Mouse (Mus musculus) embryonic facial prominence, embryonic 10.5 days (tissue): ENCODE measurements around the gene Poc1b. TPM values are rescaled to one million over a fixed set of nuclear protein-coding genes. Genes with fewer than 3 reads are reported as not detected.
A peak's percentile ranks its signal among the peaks of the same experiment; 100 is the strongest.

Source experiments
- DNase-seq: peaks from one replicate; pipeline ENCODE4 v3.0.0-alpha.2; 2017; ENCODE audit warnings: low spot score
- H3K27ac ChIP-seq: fragments of 300-500 bp; sonication (generic); replicated peaks from 2 replicates; pipeline ENCODE4 v1.5.1; 2016; ENCODE audit warnings: mild to moderate bottlenecking
- H3K27me3 ChIP-seq: fragments of 300-500 bp; sonication (generic); replicated peaks from 2 replicates; pipeline ENCODE4 v1.6.1; 2016; ENCODE audit warnings: low read depth, mild to moderate bottlenecking; ENCODE audit not compliant: poor library complexity, severe bottlenecking
- H3K36me3 ChIP-seq: fragments of 300-500 bp; sonication (generic); replicated peaks from 2 replicates; pipeline ENCODE4 v1.6.1; 2016; ENCODE audit warnings: mild to moderate bottlenecking, moderate library complexity
- H3K4me1 ChIP-seq: fragments of 300-500 bp; sonication (generic); 2 replicates; pipeline ENCODE4 v1.6.1; 2016
- H3K4me3 ChIP-seq: fragments of 300-500 bp; sonication (generic); 2 replicates; pipeline ENCODE4 v1.5.1; 2016; ENCODE audit warnings: mild to moderate bottlenecking, moderate library complexity
- H3K9me3 ChIP-seq: fragments of 300-500 bp; sonication (generic); 2 replicates; pipeline ENCODE4 v1.6.1; 2016; ENCODE audit warnings: mild to moderate bottlenecking
- WGBS: fragments of 180-500 bp; shearing (Covaris S2); methylation state at CpG from one replicate; pipeline ENCODE4 v1.1.7; 2016; 5-methylcytosine and 5-hydroxymethylcytosine counted together
- polyA plus RNA-seq: library from polyadenylated mRNA; unstranded; fragments of >200 nt; fragmentation: Nextera tagmentation; extraction: Ambion mirVana; gene quantifications from 2 replicates; pipeline ENCODE4 v1.2.1, GENCODE M21; 2016

Poc1b gene
- polyA plus RNA-seq, 1 experiment from 2014 or later, result 32.6 TPM

DNA sequence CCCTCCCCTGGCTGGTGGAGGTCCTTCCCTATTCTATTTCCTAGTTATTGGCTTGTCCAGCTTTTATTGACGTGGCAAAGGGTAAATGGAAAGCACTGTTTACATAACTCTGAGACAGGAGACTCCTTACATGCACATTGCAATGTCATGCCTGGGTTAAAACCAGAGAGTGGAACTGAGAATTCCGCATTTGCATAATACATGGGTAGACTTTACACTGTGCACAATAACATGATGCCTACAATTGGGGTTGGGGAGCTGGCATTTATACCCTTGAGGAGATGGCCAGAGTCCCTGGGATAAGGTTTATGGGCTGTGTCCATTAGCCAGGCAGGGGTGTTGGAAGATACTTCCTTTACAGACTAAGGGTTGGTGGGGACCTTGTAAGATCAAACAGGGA lies 13.5 kb upstream of the Poc1b start:
- no peaks in the 10 kb centered on the region for H3K36me3 ChIP-seq
- WGBS, result 78% methylated on average over 2 of the region's 2 CpGs
- H3K9me3 ChIP-seq, result no peaks in the 10 kb centered on the region
- H3K4me3 ChIP-seq, result no peak overlapping the region
- no peak for DNase-seq
- no peak overlapping the region for H3K27ac ChIP-seq
- H3K27me3 ChIP-seq, result no peaks in the 10 kb centered on the region
- peaks cover 11% of the 10 kb centered on the region for H3K4me1 ChIP-seq

DNA sequence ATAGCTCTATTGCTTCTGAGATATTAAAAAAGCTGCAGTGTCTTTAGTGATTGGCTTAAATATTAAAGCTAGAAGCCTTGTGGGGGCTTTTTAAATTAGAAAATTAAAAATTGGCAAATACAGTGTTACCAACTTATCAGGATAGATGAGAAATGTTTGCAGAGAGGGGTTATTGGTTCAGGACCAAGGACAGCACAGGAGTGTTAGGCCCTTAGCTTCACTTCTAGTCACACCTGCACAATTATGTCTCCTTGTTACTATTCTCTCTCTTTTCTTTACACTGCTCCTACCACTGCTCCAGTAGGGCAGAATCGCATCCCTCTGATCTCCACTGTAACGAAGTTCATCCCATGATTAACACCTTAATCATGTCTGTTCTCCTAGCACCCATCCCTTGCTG lies 11.7 kb upstream of the Poc1b start:
- Histone ChIP-seq H3K4me3 (no peak overlapping the region), H3K27me3 (no peaks in the 10 kb centered on the region), H3K36me3 (no peaks in the 10 kb centered on the region), H3K9me3 (no peaks in the 10 kb centered on the region), H3K4me1 (peaks cover 11% of the 10 kb centered on the region), H3K27ac (no peak overlapping the region)
- no peak for DNase-seq
- WGBS, result 81% methylated on average over 2 of the region's 2 CpGs

DNA sequence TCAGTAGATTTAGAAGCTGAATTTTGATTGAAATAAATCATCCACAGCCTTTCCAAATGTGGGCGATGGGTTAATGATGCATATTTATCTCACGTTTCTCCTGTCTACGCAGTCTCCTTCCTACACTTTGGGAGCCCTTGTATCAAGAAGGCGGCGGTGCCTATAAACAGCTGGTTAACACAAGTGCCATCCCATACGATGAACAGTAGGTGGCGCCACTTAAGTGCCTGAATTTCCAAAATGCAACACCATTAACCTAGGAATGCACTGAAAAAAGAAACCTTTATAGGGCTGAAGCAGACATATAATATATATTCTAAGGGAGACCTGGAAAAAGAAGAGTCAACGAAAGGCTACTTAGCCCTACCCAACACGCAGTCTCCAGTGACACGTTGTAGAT lies 9.5 kb upstream of the Poc1b start:
- Histone ChIP-seq H3K27me3 (no peaks in the 10 kb centered on the region), H3K9me3 (no peaks in the 10 kb centered on the region), H3K36me3 (no peaks in the 10 kb centered on the region), H3K27ac (no peak overlapping the region), H3K4me1 (peaks cover 11% of the 10 kb centered on the region), H3K4me3 (no peak overlapping the region)
- WGBS, result 78% methylated on average over 10 of the region's 10 CpGs
- DNase-seq, result no peak

DNA sequence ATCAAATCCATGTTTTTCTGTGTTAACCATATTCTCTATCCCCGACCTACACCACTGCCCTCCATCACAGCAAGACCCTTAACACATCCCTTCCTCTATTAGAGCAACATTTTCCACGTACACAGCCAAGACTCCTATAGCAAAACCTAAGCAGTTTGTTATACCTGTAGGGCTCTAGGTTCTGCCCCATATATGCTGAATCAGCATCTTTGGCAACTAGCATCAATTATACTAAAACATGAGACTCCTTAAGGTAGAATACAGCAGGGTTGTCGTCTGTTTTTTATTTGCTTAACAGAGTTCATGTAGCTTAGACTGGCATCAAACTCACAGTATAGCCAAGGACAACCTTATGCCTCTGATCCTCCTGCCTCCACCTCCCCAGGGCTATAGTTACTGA lies 1.3 kb upstream of the Poc1b start:
- Histone ChIP-seq H3K9me3 (peaks cover 4% of the 10 kb centered on the region; the same call in 1 of the 2 replicates), H3K36me3 (peaks cover 30% of the 10 kb centered on the region), H3K4me3 (peak overlapping the region; percentile 94; the same call in 1 of the 2 replicates), H3K4me1 (peaks cover 24% of the 10 kb centered on the region), H3K27ac (no peak overlapping the region), H3K27me3 (no peaks in the 10 kb centered on the region)
- 81% methylated on average over 3 of the region's 3 CpGs for WGBS
- DNase-seq, result no peak

DNA sequence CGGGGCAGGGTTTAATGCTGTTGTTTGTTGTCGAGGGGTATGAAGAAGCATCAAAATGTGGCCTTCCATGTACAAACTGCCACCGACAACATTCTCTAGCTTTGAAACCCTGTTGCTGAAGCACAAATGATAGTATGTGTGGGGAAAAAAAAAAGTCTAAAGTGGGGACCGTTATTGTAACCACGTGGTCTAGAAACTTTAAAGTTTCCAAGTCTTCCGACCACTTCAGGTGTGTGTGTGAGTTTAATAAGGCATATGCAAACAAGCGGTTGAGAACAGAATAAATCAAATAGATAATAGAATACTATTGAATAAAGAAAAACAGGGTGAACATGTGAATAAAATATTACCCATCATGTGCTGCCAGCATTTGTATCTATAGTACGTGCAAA lies 529 bp upstream of the Poc1b start:
- peak overlapping the region; percentile 96 for H3K27ac ChIP-seq
- H3K9me3 ChIP-seq, result peaks cover 4% of the 10 kb centered on the region; the same call in 1 of the 2 replicates
- H3K27me3 ChIP-seq, result no peaks in the 10 kb centered on the region
- H3K36me3 ChIP-seq, result peaks cover 38% of the 10 kb centered on the region
- peak overlapping the region; percentile 94 for H3K4me3 ChIP-seq
- peaks cover 28% of the 10 kb centered on the region for H3K4me1 ChIP-seq
- DNase-seq, result no peak
- WGBS, result 37% methylated on average over 8 of the region's 8 CpGs

DNA sequence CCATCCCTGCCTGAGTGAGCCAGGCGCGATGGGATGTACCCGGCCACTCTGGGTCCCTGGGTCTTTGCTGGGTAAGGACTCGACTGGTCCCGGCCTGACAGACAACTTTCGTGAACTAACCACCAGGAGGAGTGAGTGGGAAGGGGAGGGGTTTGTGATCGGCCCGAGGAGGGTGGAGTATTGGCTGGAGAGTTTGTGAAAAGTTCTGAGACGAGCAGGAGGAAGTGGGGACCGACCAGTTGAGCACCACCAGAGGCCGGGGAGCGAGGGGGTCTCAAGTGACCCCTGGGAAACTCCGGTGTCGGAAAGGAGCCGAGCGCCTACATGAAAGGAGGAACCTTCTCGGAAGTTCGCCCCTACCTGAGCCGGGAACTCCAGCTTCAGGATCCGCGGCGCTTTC lies 1.1 kb downstream of the Poc1b start, which contains the start of gene Galnt4:
TSS of gene Galnt4 (plus strand) at position 196 of the 400 bp plus-strand sequence.
- H3K27me3 ChIP-seq, result no peaks in the 10 kb centered on the region
- peaks cover 39% of the 10 kb centered on the region for H3K36me3 ChIP-seq
- WGBS, result under 1% methylated on average over 22 of the region's 22 CpGs
- peak; percentile 85 for DNase-seq
- H3K4me3 ChIP-seq, result peak within 1 kb of the TSS; percentile 94
- peak within 1 kb of the TSS; percentile 96 for H3K27ac ChIP-seq
- H3K4me1 ChIP-seq, result peaks cover 30% of the 10 kb centered on the region
- peaks cover 4% of the 10 kb centered on the region; the same call in 1 of the 2 replicates for H3K9me3 ChIP-seq

DNA sequence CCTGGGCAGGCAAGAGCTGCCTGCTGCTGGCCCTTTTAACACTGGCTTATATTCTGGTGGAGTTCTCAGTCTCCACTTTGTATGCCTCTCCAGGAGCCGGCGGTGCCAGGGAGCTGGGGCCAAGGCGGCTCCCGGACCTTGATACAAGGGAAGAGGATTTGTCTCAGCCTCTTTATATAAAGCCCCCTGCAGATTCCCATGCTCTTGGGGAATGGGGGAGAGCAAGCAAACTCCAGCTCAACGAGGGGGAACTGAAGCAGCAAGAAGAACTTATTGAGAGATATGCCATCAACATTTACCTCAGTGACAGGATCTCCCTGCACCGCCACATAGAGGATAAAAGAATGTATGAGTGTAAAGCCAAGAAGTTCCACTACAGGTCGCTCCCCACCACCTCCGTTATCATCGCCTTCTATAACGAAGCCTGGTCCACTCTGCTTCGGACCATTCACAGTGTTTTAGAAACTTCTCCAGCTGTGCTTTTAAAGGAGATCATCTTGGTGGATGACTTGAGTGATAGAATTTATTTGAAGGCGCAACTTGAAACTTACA lies 1.7 kb downstream of the Poc1b start:
- WGBS, result 37% methylated on average over 12 of the region's 12 CpGs
- peaks cover 35% of the 10 kb centered on the region for H3K4me1 ChIP-seq
- H3K27ac ChIP-seq, result peak overlapping the region; percentile 96
- peak overlapping the region; percentile 94 for H3K4me3 ChIP-seq
- H3K9me3 ChIP-seq, result peaks cover 4% of the 10 kb centered on the region; the same call in 1 of the 2 replicates
- no peaks in the 10 kb centered on the region for H3K27me3 ChIP-seq
- peaks cover 36% of the 10 kb centered on the region for H3K36me3 ChIP-seq
- DNase-seq, result no peak

DNA sequence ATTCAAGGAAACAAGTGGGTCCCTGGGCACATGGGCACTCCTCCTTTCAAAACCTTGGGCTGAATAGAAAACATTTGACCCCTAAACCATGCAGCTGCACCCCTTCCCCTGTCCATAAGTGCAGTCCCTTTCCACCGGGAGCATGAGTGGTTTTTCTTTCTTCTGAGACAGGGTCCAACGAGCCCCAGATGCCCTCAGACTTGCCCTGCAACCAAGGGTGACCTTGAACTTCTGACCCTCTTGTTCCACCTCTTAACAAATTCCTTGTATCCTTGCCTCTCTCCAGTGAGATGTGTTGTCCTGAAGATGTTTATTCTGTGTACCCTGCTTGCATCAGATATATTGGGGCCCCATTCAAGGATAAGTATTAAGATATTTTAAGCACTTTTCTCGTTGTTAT lies 6.7 kb downstream of the Poc1b start:
- Histone ChIP-seq H3K27me3 (no peaks in the 10 kb centered on the region), H3K4me1 (peaks cover 48% of the 10 kb centered on the region), H3K4me3 (no peak overlapping the region), H3K27ac (no peak overlapping the region), H3K36me3 (peaks cover 28% of the 10 kb centered on the region), H3K9me3 (peaks cover 4% of the 10 kb centered on the region; the same call in 1 of the 2 replicates)
- DNase-seq, result no peak
- 51% methylated on average over 3 of the region's 3 CpGs for WGBS

DNA sequence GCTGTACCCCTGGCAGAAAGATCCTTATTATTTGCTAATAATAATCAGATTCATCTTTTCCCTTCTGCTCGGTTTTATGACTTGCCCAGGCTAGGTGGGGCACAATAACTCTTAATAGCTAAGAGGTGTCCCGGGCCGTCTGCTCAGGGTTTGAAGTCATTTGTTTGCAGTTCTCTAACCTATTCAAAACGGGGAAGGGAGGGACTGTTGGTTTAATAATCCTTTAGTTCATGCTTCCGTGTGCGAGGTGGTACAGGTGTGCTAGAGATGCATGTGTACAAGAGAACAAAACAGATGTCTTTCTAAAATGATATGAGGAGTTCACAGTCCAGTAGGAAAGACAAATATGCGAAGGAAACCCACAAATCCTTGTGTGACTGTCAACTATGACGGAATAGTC lies 7.5 kb downstream of the Poc1b start:
- Histone ChIP-seq H3K27ac (no peak overlapping the region), H3K27me3 (no peaks in the 10 kb centered on the region), H3K36me3 (peaks cover 22% of the 10 kb centered on the region), H3K4me3 (no peak overlapping the region), H3K9me3 (no peaks in the 10 kb centered on the region; the same call in 1 of the 2 replicates), H3K4me1 (peaks cover 49% of the 10 kb centered on the region)
- no peak for DNase-seq
- WGBS, result 88% methylated on average over 8 of the region's 8 CpGs

DNA sequence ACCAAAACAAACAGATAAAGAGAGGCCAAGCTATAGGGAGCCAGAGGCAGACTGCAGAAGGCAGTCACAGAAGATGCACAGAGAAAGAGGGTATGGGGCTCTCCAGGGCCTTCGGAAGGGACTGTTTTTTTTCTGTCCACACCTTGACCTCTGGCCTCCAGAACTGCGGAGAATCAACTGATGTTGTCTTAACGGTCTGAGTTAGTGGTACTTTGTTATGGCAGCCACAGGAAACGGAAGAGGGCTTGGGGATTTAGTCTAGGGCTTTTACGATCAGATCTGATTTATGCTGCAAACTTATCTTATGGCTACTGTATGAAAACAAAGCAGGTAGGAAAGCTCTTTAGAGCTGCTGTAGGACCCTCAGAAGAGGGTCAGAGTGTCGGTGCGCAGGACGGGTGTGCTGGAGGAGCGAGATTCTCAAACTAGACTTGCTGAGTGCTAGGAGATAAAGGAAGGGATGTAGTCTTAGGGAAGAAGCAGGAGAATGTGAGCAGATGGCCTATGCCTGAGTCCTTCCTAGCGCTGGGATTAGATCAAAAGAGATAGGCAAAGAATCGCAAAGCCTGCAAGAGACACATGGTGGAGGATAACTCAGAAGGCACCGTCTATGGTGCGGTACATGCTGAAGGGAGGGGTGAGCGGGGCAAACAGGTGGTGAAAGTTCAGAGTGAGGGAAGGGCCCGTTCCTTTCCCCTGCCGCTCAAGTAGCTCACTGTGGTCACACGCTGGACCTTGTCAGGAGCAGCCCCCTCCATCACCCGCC lies 8.8 kb downstream of the Poc1b start:
- 45% methylated on average over 18 of the region's 18 CpGs for WGBS
- H3K4me1 ChIP-seq, result peaks cover 49% of the 10 kb centered on the region
- H3K27me3 ChIP-seq, result no peaks in the 10 kb centered on the region
- H3K27ac ChIP-seq, result 0 out of 2 replicates have a peak overlapping the region, but pooled peaks have one; percentile 24
- H3K36me3 ChIP-seq, result peaks cover 8% of the 10 kb centered on the region
- H3K9me3 ChIP-seq, result no peaks in the 10 kb centered on the region
- 0 out of 2 replicates have a peak overlapping the region, but pooled peaks have one; percentile 13 for H3K4me3 ChIP-seq
- no peak for DNase-seq

DNA sequence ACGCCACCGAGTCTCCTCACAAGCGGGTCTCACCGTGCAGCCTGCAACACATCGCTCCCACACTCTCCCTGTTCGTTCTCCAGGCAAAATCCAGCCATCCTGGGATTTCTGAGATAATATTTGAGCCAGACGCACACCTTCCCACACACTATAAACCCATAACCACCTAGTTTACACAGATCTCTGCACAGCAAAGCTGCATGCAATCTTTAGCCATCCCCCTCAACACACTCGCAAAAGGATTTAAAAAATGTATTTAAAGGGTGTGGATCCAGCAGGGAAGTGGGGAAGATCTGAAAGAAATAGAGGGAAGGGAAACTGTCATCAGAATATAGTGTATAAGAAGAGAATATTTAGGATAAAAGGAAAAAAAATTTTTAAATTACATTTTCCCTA lies 9.4 kb downstream of the Poc1b start:
- H3K4me3 ChIP-seq, result 0 out of 2 replicates have a peak overlapping the region, but pooled peaks have one; percentile 13
- 0 out of 2 replicates have a peak overlapping the region, but pooled peaks have one; percentile 24 for H3K27ac ChIP-seq
- no peaks in the 10 kb centered on the region for H3K9me3 ChIP-seq
- H3K4me1 ChIP-seq, result peaks cover 45% of the 10 kb centered on the region
- peaks cover 2% of the 10 kb centered on the region for H3K36me3 ChIP-seq
- no peak for DNase-seq
- no peaks in the 10 kb centered on the region for H3K27me3 ChIP-seq
- 72% methylated on average over 8 of the region's 8 CpGs for WGBS

DNA sequence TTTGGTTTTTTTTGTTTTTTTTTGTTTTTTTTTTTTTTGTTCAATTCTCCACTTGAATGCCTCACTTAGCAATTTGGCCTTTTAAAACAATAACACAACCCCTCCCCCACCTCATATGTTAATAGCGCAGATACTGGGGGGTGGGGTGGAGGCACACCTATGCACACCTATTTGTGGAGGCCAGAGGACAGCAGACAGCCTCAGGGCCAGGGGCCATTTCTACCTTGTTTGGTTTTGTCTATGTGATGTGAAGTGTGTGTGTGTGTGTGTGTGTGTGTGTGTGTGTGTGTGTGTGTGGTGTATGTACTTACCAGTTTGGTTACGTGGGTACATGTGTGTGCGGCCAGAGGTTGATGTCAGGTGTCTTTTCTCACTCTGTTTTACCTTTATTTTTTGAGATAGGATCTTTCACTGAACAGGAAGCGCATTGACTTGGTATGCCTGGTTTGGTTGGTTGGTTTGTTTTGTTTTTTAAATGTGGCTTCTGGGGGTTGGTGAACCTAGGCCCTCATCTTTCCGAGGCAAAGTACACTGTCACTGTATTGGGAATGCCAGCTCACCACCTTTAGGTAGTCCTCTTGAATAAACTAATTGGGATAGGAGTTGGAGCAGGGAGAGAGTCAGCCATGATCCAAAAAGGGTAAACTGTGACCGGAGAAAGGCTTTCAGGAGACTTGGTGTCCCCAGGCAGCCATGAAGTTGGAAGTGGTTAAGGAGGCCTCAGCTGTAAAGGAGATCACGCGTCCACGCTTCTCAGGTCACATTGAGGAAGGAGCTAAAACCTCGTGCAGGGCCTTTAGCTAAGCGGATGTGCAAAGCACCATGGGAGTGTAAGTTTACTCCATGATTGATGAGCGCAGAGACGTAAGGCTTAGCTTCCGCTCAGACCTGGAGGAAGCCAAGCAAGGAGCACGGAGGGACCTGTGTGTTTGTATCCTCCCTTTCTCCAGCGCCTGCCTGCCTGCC lies 10.1 kb downstream of the Poc1b start:
- Histone ChIP-seq H3K27ac (no peak overlapping the region; the same call in 1 of the 2 replicates), H3K9me3 (no peaks in the 10 kb centered on the region), H3K4me1 (peaks cover 42% of the 10 kb centered on the region), H3K36me3 (no peaks in the 10 kb centered on the region), H3K4me3 (no peak overlapping the region), H3K27me3 (no peaks in the 10 kb centered on the region)
- no peak for DNase-seq
- 88% methylated on average over 16 of the region's 16 CpGs for WGBS
